Mouse (Mus musculus) urinary bladder, postnatal 10 days (tissue): ENCODE measurements around the gene 4930544D05Rik.

ENCODE experiments used
- DNase-seq: peaks from one replicate; pipeline ENCODE4 v3.0.0; 2022; ENCODE audit warnings: low spot score

4930544D05Rik gene

GRCm38 (mm10) chr11:70598451-70598953 is 17.1 kb upstream of the 4930544D05Rik start:
- DNase-seq: no peak

- DNase-seq: no peak
Observed at GRCm38 (mm10) chr11:70605024-70605566, 10.6 kb upstream of the 4930544D05Rik start.

DNA sequence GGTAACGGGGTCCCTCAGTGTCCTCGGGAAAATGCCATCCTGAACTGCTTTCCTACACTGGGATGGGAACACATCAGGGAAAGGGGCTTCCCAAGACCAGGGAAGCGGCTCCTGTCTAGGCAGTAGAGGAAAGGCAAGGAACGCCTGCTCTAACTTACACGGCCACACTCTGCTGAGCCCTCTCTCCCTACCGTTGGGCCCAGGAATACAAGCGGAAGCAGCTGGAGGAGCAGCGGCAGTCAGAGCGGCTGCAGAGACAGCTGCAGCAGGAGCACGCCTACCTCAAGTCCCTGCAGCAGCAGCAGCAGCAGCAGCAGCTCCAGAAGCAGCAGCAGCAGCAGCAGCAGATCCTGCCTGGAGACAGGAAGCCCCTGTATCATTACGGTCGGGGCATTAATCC is 8.9 kb upstream of the 4930544D05Rik start:
- DNase-seq: no peak

- no peak for DNase-seq
Observed at GRCm38 (mm10) chr11:70607611-70608010, 8.0 kb upstream of the 4930544D05Rik start.

DNA sequence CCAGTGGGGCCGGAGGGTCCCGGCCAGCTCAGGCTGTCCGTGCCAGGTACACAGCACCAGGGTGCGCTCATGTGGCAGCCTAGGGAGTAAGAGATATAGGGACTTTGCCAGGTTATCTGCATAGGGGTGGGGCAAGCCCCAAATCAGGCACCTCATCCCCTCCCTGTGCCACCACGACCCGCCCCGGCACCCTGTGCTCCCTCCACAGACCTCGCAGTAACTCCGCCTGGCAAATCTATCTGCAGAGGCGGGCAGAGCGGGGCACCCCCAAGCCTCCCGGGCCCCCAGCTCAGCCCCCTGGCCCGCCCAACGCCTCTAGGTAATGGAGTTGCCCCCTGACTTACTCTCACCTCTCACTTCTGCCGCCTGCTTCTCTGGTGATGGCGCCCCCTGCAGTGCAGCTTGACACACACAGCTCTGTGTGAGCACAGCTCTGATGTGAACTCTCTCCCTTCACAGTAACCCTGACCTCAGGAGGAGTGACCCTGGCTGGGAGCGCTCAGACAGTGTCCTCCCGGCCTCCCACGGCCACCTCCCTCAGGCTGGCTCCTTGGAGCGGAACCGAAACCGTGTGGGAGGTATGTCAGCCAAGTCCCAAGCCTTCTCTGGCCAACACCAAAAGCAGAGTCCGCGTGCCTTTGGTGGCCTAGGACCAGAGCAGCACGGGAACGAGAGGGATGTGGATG is 7.1 kb upstream of the 4930544D05Rik start:
- no peak for DNase-seq

GRCm38 (mm10) chr11:70610752-70611151 is 4.9 kb upstream of the 4930544D05Rik start:
- DNase-seq: no peak

DNA sequence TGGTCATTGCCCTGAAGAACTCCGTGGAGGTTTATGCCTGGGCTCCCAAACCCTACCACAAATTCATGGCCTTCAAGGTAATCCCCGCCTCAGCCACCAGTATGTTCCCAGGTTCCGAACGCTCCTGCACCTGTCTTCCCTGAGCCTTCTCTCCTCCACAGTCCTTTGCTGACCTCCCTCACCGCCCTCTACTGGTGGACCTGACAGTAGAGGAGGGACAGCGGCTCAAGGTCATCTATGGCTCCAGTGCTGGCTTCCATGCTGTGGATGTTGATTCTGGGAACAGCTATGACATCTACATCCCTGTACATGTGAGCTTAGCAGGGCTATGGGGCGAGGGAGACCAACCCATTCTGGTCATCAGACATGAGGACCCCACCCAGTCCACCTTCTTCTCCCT is 3.1 kb upstream of the 4930544D05Rik start:
- DNase-seq: no peak

GRCm38 (mm10) chr11:70615074-70615473 is 574 bp upstream of the 4930544D05Rik start:
- DNase-seq: no peak

DNA sequence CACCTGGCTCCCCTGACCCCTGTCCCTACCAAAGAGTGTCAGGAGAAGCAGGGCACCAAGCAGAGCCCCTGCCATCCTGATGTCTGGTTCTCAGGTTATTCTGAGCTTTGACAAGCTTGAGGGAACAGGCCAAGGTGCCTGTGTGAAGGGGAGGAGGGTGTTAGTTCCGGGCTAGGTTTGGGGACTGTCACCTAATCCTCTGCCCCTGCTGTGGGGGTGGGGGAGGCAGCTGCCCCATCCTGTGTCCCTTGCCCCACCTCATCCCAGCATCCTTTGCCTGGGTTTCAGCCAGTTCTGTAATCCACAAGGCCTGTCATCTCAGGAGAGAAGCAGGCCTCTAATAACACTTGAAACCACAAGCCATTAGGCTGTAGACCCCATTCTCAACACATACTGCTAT is 3.5 kb downstream of the 4930544D05Rik start, which contains the start of gene Chrne:
Chrne (minus strand) TSS at position 116 of the 400 bp plus-strand sequence.
- no peak for DNase-seq

DNA sequence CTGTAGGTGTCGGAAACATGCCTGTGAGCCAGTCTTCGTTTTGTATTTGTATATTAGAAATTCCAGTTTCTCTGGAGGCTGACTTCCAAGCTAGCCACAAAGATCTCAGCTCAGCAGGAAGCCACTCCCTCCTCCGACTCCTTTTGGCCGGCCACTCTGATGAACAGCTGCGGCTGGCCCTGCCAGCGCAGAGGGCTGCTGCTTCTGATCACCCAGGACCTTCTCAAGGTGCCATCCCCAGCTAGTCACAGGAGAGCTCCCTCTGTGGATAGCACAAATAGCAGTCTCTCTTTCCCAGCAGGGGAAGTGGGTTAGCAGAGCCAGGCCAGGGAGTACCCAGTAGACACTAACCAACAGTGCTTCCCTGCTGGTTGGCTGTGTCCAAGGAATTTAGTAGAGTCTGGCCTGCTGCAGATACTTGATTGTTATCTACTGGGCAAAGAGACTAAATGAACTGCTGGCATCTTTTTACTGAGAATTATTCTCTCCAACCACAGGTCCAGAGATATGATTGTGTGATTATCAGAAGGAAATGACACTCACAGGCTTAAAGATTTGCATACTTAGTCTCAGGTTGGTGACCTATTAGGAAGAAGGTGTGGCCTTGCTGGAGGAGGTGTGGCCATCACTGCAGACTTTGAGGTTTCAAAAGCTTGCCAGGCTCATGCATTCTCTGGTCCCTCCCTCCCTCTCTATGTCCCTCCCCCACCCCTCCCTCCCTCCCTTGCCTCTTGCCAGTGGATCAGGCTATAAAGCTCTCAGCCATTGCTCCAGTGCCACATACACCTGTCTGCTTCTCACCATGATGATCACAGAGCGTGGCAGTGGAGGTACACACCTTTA is 6.5 kb downstream of the 4930544D05Rik start:
- DNase-seq: no peak

DNA sequence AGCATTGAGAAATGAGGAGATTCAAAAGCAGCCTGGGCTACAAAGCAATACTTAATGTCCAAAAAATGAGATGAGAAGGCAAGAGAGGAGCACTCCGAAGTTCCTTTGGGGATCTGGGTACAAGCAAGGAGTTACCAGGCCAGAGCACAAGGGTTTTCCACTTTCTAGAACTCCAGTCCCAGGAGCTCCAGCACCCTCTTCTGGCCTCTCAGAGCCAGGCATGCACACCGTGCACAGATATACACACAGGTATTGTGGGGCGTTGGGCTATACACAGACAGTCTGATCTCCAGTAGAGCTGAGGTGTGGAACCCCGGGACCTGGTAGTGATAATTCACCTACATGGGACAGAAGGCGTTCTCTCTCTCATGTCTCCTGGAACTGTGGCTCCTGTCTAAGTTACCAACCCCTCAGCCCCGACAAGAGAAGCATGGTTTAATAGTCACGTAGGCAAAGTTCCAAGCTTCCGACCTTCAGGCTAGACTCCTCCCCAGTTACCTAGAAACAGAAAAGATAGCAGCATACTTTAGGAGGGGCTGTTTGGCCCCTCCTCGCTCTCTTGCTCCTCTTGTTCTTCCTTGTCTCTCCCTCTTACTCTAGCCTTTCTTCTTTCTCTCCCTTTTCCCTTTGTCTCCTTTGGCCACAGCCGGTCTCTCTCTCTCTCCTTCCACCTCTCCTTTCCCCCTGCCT is 7.5 kb downstream of the 4930544D05Rik start:
- no peak for DNase-seq

- DNase-seq: no peak
Observed at GRCm38 (mm10) chr11:70625473-70625872, 9.8 kb downstream of the 4930544D05Rik start.

DNA sequence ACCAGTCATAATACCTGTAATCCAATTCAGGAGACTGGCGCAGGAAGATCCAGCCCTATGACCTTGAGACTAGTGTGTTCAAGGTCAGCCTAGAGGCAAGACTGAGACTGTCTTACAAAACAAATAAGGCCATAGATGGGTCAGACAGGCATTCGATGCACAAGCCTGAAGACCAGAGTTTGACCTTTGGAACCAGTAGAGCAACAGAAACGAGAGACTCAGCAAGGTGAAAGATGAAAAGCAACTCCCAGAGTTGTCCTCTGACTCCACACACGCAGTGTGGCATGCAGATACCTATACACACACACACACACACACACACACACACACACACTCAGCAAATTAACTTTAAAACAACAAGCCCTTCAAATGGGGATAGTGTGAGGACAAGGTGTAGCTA is 11.2 kb downstream of the 4930544D05Rik start:
- no peak for DNase-seq

GRCm38 (mm10) chr11:70628431-70628830 is 12.8 kb downstream of the 4930544D05Rik start:
- no peak for DNase-seq

GRCm38 (mm10) chr11:70629557-70629956 is 13.9 kb downstream of the 4930544D05Rik start:
- no peak for DNase-seq

GRCm38 (mm10) chr11:70630129-70630528 is 14.5 kb downstream of the 4930544D05Rik start:
- DNase-seq: no peak

- no peak for DNase-seq
Observed at GRCm38 (mm10) chr11:70635601-70636000, 20.0 kb downstream of the 4930544D05Rik start.

- DNase-seq: no peak
Observed at GRCm38 (mm10) chr11:70637764-70638163, 22.1 kb downstream of the 4930544D05Rik start.

DNA sequence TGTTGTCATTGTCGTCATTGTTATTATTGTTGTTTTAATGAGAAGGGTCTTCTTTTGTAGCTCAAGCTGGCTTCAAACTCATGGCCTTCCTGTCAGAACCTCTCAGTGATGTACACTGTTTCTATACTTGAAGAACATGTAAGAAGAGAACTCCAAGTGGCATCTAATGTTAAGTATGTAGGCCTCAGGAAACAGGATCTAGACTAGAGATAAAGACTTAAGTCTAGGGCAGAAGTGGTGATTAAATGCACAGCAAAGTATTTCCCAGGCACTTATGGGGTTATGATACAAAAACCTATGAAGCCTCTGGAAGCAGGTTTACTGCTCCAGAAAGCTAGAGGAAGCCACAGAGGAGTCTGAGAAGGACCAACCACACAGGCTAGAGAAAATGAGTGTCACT is 22.6 kb downstream of the 4930544D05Rik start:
- DNase-seq: no peak

DNA sequence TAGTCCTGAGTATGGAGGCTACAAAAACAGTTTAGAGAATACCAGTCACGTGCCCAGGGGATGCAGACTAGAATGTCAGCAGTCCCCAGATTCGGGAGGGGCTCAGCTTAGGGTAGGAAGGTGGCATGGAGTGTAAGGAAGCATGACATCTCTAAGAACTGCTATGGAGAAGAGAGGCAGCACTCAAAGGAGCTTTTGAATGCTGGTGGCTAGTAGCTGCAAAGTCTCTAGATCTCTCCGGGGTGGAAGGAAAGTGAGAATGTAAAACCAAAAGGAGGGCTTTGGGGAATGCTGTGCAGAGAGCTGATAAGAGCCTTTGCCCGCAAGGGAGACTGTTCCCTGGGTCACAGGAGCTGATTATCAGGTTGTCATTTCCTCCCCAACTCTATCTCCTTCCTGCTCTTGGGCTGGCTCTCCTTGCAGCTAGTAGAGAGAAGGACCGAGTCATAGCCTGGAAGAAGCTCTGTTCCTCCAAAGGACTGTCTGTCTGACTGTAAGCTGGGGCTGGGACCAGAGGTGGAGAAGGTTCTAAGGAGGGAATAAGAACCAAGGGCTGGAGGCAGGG is 23.1 kb downstream of the 4930544D05Rik start, which contains the start of gene Gp1ba:
Gp1ba (plus strand) TSS at position 409 of the 565 bp plus-strand sequence.
- DNase-seq: no peak

GRCm38 (mm10) chr11:70639976-70640375 is 24.3 kb downstream of the 4930544D05Rik start:
- DNase-seq: no peak

- DNase-seq: no peak
Observed at GRCm38 (mm10) chr11:70641241-70641640, 25.6 kb downstream of the 4930544D05Rik start.
